Mouse (Mus musculus) cerebellum, postnatal 14 days (tissue): Measurements from ENCODE around the gene Nfe2l2.
"Not testable (repeated sequence)": the region's sequence is repeated elsewhere in the genome, so short reads cannot be mapped to it uniquely, and the experiment has no call there.

Experiments
- DNase-seq, 2 experiments: peaks; one replicate each; pipeline ENCODE4 v3.0.0; 2021; ENCODE audit warnings: mixed read lengths in 2 of 2

Nfe2l2 gene

DNA sequence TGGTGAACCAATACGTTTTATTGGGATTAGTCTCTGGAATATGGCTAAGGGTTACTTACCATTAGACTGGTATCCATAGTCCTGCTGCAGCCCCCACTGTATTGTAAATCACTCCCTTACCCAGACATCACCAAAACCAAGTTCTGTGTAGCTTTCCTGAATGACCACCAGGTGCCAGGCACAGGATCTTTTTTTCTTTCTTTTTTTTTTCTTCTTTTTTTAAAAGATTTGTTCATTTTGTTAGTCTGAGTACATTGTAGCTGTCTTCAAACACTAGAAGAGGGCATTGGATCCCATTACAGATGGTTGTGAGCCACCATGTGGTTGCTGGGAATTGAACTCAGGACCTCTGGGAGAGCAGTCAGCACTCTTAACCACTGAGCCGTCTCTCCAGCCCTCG lies 8.6 kb upstream of the Nfe2l2 start:
- DNase-seq, result no peak

DNA sequence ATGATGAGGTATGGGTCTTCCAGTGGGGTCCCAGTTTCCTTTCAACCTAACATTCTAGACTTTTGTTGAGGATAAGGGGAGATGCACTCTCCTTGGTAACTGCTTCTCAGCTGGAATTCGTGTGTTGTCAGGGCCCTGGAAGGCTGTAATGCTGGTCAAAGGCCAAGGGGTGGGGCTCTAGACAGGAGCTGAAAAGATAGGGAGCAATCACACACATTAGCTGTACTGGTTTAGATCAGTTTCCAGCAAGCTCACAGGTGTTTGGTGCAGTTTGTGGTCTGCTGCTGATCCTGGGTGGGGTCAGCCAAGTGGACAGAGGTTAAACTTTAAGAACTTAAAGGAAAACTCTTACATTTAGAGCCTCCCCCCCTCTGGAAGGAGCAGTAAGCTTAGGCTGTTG lies 3.0 kb upstream of the Nfe2l2 start:
- DNase-seq, result no peak

DNA sequence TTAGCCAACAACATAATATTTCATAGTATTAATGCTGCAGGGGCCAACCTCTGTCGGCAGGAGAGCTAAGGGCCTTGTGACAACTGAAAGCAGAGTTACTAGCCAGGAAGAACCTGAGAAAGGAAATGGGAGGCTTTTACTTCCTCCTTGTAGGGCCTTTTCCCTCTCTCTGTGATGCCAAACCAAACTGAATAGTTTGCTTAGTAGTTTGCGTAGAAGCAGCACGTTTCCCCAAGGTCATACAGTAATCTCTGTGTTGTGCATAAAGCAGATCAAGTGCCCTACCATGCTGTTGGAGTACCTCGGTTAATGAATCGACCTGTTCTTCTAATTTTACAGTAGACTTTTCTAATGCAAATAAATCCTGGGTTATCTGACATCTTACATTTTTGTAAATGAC lies 2.0 kb upstream of the Nfe2l2 start:
- no peak for DNase-seq

DNA sequence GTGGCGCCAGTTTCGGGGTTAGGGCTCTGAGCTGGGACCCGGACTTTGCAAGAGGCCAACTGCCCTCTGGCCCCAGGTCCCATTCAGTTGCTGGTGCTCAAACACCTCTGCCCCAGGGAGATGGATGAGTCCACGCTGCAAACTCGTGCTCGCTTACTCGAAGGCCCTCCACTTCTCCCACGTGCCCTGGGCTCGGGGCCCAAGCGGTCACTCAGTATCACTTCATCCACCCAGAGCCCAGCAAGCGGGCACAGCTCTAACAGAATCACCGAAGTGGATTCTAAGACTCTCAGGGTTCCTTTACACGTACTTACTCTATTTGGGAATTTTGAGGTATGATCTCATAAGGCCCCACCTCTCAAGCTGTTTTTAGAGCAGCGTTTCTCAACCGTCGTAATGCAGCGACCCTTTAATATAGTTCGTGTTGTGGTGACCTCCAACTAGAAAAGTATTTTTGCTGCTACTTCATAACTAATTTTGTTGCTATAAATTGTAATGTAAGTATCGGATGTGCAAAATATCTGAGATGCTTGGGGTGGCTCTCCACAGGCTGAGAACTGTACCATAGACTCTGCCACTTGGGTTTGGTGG lies 816 bp upstream of the Nfe2l2 start:
- no peak for DNase-seq

DNA sequence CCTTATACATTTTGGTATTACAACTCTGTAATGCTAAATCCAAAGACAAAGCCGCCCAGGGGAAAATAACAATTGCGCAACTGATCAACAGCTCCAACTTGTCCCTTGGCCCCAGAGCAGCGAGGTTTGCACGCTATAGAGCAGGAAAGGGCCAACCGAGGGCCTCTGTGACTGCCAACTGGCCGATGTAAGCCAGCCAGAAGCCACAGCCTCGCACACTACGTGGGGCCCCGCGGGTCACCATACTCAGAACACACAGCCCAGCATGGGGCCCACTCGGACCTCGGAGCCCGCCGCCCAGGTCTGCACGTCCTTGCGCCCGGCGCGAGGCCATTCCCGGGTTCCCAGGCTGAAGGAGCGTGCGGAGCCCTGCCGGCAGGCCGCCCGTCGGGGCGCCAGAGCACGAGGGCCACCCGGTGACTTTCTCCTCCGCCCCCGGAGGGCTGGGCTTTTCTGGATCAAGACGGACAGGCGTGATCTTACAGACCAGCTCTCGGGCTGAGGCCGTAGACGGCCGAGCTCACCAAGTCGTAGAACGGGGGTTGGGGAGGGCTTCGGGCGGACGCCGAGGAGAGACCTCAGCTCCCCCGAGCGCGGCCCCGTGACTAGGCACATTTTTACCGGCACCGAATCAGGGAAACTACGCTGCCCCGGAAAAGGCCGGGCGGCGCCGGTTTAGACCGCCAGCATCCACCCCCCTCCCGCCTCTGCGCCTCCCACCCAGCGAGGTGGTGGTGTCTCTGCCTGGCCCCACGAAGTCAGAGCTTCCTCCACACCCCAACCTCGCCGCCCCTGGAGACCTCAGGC lies 863 bp downstream of the Nfe2l2 start:
- peak; percentile 85 for DNase-seq

DNA sequence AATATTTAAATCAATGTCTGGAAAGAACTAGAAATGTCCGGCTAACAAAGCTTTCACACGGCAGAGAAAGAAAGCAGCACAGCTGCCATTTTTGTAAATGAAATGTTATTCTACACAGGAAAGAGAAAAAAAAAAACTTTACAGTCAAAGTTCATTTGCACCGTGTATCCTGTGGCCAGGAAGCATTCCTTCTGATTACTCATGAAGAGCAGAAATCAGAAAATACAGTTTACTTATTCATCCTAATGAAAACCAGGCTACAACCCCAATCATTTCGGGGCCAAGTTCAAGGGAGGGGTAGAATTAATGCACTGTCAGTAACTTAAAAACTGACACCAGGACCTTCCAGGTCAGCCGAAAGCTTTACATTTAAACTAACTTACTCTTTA lies 1.9 kb downstream of the Nfe2l2 start:
- no peak for DNase-seq

DNA sequence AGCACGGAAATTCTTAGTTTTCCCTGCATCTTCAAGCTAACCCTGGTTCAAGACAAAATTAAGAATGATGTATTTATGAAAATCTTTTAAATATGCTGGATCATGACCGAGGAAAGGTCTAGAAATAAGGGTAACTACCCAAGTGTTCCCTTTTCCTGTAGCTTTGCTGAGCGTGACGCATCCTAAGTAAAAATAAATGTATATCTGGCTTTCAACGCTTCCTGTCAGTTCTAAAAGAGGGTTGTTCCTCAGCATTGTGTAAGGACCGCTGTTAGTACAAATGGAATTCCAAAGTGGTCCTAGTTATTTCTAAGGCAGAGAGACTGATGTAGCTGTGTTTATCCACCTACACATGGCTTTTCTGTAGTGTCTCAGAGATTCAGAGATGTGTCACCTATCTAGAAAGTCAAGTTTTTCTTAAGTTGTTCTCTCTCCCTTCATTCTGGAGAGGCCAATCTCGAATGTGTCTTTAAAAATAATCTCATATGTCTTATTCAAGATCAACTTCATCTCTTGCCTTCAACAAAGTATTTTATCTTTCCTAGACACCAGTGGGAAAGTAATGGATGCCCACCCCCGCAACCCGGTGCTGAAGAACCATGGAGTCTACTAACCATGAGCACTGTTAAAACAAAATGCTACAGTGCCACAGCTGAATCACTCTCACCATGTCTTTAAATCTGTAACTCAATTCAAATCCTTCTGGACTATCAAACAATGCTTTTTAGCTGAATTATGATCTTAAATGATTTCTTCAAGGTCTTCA lies 2.4 kb downstream of the Nfe2l2 start:
- DNase-seq, result no peak

DNA sequence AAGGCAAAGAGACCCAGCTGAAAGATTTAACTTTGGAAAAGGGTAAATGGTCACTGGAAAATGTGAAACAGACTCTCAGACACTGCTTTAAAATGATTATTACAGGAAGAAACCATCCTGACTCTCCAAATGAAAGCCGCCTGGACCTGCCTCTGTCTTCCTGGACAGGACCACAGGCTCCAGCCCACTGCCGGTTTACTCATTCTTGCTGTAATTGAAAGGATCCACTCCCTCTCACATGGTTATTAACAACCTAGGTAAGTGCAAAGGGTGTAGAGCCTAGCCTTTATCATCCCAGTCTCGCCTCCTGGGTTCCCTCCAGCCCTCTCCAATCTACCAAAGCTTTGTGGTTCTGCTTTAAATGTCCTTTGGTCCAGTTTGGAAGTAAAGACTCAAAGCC lies 3.2 kb downstream of the Nfe2l2 start:
- DNase-seq, result no peak

DNA sequence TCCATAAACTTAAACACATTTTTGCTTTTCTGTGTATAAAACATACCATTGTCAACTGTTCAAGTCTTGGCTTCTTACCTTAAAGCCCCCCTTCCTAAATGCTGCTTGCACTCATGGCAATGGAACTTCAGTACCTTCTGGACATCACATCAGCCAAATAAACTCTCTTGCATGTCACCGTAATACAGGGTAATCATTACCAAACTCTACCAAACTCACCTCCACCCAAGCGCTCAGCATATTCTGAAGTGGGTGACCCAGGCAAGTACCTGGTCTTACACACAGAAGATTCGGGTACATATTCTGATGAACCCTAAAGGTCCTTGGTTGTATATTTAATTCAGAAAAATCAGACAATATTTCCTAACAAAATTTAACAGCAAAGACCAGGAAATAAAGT lies 3.9 kb downstream of the Nfe2l2 start:
- no peak for DNase-seq

DNA sequence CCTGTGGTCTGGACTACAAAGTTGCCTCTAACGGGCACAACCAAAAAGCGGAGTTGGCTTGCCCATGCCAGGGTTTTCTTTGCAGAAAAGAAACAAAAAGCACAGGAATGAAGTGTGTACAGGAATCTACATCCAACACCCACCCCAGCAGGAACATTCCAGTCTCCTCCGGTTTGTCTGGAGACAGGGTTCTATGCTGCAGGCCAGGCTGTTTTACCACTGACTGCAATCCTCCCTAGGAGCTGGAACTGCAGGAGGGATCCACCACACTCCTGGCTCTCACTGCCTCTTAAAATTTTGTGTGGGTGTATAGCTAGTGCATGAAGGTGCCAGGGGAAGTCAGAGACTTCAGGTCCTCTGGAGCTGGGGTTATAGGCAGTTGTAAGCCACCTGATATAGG lies 5.6 kb downstream of the Nfe2l2 start:
- DNase-seq, result no peak

DNA sequence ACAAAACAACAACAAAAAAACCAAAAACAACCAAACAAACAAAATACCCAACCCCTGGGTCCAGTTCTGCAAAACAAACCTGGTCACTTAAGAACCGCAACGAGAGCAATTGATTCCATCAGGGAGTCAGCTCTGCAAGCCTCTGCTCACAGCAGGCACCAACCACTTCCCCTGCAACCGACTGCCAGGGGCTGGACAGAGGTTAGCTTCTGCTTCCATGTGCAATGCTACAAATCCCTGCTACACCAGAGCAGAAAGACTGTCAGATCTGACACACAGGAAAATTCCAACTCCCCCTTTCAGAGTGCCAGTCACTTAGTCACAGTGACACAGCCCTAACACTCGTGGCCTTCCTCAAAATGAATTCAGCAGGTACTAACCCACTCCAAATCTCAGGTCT lies 6.4 kb downstream of the Nfe2l2 start:
- no peak for DNase-seq

DNA sequence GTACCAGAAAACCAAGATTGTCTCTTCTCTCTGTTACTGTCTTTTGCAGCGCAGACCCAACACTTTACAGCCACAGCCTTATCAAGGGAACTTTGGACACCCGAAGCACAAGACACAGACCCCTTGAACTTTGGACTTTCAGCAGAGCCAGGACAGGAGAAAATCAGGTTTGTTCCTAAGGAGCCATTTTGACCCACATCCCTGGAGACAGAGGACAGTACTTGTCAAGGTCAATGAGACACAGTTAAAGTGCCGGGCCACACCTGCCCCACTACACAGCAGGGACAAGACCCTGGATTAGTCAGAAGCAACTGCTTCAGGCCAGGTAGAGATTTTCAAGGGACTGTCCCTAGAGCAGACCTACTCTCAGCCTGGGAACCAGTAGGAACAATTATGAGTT lies 7.2 kb downstream of the Nfe2l2 start:
- DNase-seq, result no peak

DNA sequence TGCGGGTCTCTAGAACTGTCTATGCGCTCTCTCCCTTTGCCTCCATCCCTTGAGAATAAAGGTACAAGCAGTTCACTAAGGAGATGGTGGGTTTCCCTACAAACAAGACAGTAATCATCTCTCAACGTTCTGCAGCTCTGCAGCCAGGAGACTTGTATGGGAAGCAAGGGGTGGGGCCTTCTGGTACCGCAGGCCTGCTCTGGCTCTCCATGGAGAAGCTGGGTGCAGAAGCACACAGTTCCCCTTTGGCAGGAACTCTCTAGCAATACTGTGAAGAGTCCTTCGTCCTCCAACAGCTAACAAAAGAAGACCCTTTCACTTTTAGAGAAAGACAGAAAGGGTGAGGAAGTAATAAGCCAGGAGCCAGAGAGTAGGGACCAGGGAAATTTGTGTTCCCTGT lies 8.1 kb downstream of the Nfe2l2 start:
- DNase-seq, result no peak

DNA sequence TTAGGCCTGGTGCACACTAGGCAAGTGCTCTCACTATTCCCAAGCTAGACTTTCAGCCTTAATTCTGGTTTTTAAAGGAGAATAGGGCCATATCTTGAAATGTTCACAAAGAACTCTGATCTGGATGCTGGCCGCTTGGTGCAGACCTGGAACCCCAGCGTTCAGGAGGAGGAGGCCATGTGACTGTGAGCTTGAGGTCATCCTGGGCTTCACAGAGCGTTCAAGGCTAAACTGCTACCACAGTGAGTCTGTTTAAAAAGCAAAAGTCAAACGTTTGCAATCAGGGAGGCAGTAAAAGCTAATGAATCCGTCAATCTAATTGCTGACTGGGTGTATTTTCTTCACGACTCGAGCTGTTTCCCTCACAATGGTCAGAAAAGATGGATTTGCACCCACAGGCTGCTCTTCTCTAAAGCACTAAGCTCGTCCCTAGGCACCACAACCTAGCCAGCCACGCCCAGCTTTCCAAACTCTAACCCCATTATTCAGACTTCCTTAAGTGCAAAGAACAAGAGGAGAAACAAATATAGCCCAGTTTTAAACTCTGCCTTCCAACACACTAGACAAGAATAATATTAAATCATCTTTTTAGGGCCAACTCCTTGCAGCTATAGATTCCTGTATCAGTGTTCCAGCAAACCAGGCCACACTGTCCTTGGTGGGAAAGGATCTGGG lies 8.6 kb downstream of the Nfe2l2 start:
- DNase-seq, result no peak

DNA sequence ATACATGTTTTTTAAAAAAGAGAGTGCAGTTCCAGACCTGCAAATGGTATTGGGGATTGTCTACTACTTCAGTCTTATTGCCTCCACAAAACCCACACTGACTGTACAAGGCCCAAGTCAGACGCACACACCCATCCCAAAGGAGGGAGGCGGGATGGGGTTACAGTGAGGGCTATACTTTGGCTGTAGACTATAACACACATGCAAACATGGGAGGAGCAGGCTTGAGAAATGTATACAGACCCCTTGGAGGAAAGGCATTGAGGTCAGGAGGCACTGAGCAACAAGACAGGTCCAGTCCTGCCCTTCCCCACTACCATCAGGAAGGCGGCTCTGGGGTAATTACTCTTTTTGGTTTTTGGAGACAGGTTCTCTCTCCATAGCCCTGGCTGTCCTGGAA lies 9.5 kb downstream of the Nfe2l2 start:
- DNase-seq, result not testable (repeated sequence)

DNA sequence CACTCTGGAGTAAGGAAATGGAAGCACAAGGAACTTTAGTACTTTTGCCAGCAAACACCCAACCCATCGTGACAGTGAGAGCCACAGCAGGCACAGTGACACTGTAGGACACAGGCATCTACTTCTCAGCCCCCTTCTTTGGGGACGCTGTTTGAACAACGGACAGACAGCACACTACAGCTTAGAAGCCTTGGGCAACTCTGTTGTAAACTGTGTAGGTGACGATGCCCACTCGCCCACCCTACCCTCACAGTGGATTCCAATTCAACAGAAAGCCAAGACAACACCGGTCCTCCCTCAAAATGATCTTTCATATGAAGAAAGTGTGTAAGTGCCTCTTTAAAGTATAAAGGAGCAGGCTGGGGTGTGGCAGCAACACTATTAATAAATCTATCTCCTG lies 12.1 kb downstream of the Nfe2l2 start:
- no peak for DNase-seq

DNA sequence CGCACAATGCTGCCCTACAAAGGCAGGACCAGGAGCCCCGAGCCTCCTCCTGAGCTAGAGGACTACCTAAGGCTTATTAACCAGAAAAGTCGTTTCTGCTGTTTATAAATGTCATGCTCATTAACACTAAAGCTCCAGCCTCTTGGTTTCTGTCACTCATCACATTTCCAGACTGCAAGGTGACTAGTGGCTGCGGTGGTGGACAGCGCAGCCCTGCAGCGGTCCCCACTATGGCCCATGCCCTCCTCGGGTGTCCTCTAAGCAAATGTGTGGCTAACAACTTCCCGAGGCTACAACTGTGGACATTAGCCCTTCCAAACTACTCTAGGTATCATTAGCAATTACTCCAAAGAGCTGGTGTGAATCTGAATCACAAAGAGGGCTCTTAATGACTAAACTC lies 13.1 kb downstream of the Nfe2l2 start:
- no peak for DNase-seq

DNA sequence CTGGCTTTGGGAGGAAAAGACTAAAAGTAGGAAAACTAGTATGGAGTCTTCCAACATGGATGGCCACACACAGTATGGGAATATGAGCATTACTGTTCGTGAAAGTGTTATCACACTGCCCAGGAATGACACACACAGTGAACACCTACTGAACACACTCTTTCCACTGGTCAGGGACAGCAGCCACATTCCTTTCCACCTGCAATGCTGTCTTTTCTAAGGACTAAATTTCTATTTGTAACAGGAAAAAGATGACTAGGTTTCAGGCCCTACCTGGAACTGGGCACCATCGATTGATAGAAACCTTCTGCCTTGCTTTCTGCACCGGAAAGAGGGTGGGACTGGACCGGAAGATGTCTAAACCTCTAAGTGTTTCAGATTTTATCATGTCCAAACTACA lies 13.8 kb downstream of the Nfe2l2 start:
- no peak for DNase-seq

DNA sequence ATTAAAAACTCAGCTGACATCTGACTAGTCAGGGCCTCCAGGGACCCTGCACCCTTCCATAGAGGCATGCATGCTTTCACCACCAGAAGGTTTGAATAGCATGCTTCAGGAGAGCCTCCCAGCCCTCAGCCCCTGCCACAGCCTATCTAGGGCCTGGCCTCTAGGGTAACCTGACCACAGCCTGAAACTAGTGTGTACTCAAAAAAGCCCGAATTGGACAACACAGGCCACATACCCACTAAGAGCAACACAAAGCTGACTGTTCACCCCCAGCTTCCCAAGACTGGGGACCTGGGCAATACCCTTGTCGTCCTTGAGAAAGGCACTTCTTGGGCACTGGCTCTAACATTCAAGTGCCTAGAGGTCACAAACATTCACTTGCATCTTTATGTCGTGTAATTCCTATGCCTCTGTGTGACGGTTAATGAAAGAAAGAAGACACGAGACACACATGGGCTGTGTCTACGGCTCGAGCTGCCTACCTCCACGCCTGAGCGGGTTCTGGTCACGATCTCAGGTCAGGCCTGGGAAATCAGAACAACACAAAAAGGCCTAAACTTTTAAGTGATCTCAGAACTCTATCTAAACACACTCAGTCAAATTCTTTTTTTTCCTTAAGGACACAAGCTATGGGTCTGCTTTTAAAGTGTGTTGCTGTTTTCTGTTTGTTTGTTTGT lies 14.8 kb downstream of the Nfe2l2 start:
- no peak for DNase-seq

DNA sequence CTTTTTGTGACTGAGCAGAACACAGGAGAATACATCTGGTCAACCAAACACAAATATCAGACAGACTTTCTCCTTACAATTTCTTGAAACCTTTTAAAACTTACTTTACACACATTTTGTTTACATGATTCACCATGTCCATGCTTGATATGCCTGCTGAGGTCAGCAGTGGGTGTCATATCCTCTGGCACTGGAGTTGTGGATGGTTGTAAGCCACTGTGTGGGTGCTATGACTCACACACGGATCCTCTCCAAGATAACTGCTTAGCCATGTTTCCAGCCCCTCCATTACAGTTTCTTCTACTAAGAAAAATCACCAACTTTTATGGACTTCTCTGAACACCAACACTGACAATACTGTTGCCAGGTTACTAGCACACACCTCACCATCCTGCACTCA lies 15.5 kb downstream of the Nfe2l2 start:
- no peak for DNase-seq

DNA sequence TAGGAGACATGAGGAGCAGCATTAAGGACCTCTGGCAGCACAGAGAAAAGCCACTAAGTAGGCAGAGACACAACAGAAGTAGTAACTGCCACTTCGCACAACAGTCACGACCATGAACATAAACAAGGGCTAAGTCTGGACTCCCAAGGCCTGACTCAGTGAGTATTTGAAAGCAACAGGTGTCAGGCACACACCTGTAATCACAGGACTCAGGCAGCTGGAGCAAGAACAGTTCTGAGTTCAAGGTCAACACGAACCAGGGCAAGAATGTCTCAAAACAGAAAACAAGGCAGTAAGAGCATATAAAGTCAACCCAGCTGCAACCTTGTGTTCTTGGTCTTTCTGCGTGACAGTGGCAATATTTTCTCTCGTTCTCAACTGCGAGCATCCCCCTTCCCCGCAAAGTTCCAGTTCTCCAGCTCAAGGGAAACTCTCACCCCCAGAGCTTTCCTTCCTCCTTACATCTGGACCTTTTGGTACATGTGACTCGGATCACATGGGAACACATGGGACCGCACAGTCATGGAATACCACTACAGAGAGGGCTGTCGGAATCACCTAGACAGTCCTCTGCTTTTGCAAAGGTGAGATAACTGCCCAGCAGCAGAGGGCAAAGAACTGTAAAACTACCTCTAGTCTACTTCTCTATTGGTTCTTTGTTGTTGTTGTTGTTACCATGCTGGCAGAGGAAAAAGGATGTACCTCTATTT lies 17.2 kb downstream of the Nfe2l2 start:
- no peak for DNase-seq

DNA sequence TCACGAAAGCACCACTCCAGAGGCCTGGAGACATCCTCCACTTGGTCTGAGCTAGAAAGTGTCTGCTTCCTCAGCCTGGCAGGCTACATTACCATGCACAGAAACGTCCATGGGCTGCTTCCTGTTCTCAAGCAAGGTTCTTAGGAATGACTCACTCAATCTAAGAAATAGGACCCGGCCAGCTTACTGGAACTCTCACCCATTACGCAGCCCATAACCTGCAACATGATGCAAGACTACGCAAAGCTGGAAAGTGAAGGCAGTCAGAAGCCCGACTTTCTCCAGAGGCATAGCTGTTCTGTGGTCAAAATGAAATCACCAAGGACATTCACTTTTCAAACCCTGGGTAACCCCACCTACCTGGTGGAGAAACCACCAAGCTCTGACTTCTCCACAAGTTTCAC lies 19.0 kb downstream of the Nfe2l2 start:
- DNase-seq, result no peak
